Mouse (Mus musculus) E14TG2a.4 (cell line): ENCODE measurements around the gene Nxn.

Experiments
- CTCF ChIP-seq: conservative IDR thresholded peaks from 2 replicates; pipeline ENCODE4 v1.5.1; 2014; ENCODE audit warnings: low read length
- NANOG ChIP-seq: IDR thresholded peaks from 2 replicates; pipeline ENCODE4 v1.6.1; 2014; ENCODE audit warnings: borderline replicate concordance, low read length, mixed read lengths

GRCm38 (mm10) chr11:76384307-76384706 lies 14.6 kb downstream of the Nxn start:
- no peak for TF ChIP-seq CTCF
- TF ChIP-seq NANOG = no peak
